Mouse (Mus musculus) telencephalon, adult 2 months (tissue): ENCODE measurements around the gene Lpxn.

ENCODE experiments used
- DNase-seq: peaks from one replicate; pipeline ENCODE4 v3.0.0-alpha.2; 2011; ENCODE audit warnings: low read depth, low spot score

The Lpxn gene

DNA sequence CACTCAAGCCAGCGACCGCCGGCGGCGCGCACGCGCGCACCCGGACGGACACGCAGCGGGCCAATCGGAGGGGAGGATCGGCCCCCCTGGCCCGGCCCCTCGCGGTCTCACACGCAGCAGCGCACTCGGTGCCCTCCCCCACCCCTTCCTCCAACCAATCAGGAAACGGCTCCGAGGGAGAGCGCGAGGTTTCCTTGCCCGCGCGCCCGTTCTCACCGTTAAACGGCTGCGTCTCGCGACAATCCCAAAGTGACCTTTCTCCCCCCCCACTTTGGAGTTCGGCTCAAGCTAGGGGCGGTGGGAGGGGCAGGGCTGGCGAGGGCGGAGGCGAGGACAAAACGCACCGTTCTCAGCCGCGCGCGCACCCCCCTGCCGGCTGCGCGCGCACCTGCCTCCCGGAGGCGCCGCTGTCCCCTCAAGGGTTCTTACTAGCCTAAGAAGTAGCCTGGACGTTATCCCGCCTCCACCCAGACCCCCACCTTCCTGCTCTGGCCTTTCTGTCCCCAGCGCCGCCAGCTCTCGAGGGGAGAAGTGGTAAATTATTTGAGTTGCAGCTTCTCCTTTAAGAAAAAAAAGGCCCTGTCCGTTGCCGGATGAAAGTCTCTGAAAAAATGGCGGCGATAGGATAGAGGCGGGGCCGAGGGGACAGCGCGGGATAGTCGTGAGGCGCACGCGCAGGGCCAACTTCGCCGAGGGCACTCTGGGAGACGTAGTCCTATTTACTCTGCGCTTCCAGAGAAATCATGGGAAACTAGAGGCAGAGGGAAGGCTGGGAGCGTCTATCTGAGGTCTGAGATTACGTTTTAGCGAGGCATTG, at the start of gene Lpxn, which contains the start of gene Zfp91:
Lpxn (plus strand) TSS at position 683 of the 817 bp plus-strand sequence.
Zfp91 (minus strand) TSS at position 616 of the 817 bp plus-strand sequence.
- peak; percentile 99 for DNase-seq

DNA sequence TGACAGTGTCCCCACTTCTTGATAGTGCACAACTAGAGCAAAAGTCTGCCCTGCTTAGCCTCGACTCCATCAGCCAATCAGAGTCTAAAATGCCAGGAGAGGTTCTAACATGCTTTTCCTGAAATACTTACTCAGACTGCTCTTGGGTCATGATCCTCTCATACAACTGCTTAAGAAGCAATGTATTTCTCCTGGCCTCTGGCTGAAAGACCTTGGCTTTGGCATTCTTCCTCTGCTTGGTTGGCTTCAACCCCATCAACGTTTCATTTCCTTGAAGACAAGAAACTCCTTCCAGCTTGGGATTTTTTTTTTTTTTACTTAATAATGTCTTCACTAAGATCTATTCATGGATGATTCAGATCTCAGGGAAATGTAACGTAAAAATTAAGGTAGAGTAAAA, 39.7 kb upstream of the Lpxn start:
- no peak for DNase-seq

DNA sequence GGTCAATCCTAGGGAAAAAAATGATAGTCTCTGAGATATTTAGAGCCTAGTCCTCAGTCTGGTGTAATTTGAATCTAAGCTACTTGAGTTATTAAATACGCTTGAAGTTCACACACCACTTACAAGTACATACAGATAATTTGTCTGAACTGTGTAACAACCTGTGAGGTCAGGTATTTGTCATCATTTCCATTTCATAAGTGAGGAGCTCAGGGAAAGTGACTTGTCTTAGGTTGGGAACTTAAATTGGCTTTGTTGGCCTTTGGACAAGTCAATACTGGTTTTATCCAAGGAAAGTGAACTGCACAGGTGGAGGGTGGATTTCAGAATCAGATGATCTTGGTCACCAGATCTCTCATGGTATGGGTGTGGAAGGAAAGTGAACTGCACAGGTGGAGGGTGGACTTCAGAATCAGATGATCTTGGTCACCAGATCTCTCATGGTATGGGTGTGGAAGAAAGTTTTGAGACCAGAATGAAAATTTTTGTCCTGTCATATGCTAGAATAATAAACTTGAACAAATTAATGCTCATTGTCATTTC, 37.0 kb upstream of the Lpxn start:
- DNase-seq = no peak

DNA sequence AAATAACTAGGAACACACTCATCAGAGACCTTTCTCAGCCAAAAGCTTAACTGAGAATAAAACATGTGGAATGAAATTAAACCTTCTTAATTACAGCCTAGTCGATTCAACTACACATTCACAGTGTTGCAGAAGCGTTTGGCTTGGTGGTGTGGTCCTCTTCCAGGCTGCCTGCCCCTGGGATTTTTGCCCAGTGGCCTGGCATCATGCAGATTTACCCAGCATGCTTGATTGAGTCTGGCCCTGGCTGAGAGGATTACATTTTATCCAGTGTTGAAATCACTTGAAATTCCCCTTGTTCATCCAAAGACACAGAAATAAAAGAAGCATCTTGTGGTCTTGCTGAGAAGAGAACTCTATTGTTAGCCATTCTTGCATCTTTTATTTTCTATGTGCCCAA, 36.3 kb upstream of the Lpxn start:
- peak; percentile 18 for DNase-seq

DNA sequence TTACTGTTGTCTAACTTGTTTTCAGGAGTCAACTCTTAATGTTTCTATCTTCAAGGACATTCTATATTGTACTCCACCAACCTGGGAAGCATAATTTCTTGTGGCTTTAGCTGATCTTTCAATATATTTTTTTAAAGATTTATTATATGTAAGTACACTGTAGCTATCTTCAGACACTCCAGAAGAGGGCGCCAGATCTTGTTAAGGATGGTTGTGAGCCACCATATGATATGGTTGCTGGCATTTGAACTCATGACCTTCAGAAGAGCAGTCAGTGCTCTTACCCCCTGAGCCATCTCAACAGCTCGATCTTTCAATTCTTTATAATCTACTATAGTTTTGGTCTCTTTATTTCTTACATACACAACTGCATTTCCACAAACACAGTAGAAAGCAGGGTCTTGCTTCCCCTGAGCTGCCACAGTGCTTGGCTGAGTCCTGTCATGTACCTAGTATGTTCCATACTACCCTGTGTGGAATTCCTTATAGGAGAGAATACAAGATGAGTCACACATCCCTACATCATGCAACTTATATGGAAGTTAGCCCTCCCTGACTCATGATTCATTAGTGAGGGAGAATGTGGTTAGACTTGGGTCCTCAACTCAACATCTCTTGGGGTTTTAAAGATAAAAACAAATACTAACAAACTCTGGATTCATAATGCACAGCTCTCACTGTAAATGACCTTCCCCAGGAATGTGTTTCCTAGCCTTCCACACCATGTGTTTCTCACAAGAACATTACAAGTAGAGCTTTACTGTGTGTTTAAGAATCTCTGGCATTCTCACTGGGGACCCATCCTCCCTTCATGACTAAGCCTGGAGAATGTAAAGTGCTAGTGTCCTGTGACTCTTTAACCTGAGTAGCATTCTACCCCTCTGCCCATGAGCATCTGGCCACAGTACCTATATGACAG, 33.5 kb upstream of the Lpxn start:
- no peak for DNase-seq

DNA sequence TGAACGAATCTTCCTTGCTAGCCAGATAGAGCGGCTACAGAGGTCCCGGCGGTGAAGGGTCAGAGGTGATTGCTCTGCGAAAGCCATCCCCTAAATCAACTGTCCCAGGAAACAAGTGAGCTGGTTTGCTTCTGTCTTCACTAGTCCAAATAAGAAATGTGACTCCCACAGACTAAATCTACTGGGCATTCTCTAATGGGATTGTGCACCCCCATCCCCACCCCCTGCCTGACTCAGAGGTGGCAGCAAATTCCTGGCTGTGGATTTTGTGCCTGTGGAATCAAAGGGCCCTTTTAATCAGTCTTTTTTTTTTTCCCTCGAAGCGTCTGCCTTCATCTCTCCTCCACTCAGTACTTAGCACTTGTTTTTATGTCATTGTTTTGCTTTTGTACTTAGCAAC, 30.7 kb upstream of the Lpxn start, which contains the start of gene Cntf:
Cntf (minus strand) TSS at position 325 of the 400 bp plus-strand sequence.
- no peak for DNase-seq

DNA sequence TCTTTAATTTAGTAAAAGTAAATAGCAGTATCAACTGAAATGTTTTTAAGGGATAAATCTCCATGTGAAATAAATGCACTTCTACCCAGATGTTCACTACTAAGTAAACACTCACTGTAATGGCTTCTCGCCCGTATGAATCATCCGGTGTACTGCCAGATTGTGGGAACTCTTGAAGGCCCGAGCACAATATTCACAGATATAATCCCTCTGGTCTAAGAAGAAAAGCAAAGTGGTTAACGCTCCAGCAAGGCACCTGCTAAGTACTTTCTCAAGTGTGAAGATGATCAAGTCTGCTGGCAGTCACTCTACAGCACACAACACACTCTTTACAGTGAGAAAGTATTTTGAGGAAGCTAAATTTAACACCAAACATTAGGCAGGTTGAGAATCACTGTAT, 25.1 kb upstream of the Lpxn start:
- DNase-seq = no peak

DNA sequence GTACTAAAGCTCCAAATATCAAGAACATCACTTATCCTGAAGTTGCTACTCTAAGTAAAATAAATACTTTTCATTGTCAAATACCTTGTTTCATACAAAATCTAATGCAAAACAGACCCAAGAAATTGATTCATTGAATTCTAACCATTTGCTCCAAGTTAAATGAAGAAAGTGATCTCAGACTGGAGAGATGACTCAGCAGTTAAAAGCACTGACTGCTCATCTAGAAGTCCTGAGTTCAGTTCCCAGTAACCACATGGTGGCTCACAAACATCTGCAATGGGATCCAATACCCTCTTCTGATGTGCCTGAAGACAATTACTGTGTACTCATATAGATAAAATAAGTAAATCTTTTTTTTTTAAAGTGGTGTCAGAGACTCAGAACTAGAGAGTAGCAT, 15.6 kb upstream of the Lpxn start:
- DNase-seq = no peak

DNA sequence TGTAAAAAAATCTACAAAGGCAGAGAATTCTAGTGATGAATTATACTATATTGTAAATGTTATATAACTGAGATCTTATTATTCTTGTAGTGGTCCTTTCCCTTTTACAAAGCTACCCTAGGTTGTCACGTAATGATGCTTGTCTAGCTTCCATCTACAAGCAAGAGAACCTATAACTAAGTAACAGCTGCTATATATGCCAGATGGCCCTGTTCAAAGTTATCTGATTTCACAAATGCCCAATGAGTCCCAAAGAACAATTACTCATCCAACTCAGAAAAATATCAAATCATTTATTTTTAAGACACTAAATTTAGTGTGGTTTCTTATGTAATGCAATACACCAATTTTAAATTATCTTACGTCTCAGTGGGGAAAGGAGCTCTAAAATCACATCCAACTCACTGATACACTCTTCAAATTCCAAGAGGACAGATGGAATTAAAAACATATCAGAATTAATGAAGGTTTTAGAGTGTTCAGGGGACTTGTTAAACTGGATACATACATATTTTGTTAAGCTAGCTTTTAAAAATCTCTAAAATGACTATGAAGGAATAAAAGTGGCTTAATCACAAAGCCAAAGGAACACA, 9.1 kb upstream of the Lpxn start:
- DNase-seq = peak; percentile 57

DNA sequence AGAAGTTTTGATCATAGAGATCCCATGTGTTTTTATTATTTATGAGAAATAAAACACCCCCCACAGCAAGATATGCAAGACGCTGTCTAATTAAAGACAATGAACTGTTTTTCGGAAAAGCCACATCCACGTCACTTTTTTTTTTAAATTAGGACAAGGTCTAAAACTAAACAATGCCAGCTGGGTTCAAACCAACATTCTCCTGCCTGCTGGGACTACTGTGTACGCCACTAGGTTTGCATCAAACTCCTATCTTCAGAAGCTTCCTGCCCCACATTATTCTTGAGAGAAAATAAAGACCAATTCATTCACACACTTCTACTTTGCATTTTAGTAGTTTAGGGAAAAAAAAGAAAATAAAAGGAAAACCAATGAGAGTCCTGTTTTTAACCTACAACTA, 8.3 kb upstream of the Lpxn start:
- no peak for DNase-seq

DNA sequence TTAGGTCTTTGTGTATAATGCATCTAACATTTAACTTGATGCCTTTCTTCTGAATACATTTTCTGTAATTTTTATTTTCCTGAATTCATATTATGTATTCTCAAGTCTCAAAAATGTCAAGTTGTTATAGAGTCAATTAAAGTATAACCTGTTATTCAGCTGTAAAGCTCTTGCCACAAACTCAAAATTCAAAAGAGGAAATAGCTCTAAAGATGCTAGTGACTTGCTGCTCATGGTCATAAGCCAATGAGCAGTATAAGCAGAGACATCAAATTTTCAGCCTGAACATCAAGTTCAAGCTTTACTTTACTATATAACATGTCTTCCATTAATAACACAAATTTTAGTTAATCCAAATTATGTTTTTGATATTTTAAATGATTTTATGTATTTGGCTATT, 3.6 kb upstream of the Lpxn start:
- no peak for DNase-seq

DNA sequence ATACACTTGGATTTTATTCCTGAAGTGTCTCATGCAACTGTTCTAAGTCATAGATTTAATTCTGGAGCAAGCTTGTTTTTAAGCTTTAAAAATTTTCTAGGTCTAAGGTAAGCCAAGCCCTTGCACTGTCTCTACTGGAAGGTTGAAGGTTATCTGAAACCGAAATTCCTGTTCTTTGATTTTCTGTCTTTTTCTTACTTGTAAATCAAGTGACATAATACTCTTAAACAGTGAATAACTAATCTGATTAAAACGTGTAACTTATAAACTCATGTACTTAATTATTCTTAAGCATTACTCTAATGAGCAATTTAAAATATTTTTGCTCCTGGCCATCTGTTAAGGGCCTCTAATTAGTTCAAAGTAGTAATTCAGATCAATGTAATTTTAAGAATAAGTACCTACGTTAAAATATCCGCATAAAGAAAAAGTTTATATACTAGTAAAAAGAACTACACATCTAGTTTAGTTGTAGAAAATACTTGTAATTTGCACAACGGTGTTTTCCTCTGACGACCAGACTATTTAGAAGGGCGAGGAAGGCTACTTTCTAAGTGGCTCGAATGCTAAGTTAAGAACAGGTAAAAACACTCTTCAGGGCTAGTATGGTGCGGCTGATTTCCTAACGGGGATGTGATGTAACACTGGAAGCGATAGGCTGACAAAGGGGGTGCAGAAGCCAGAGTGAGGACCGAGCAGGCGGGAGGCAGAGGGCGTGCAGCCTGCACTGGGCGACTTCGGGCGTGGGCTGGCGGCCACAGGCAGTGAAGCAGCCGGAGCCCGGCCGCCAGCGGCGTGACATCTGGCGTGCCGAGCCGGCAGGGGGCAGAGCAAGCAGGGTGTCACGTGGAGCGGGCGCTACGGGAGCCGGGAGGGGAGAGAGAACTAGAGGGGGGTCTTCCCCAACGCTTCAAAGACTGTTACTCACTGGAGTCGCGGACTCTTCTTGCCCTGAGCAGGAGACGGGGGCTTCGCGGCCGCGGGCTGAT, 1.6 kb upstream of the Lpxn start:
- peak; percentile 79 for DNase-seq

DNA sequence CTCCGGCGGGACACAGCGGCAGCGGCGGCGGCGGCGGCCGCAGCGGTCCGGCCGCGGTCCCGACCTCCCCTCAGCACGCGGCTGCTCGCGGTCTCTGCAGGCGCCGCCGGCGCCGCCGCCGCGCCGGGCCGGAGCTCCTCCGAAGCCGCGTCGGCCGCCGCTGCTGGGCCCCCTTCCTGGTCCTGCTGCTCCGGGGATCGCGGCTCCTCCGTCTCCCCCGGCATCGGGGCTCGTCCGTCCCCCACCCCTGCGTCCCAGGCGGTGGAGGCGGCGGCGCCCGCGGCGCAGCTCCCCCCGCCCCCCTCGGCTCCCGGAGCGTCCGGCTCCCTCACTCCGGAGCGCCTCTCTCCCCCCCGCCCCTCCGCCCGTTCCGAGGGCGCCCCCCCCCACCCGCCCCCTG, 883 bp upstream of the Lpxn start:
- no peak for DNase-seq

DNA sequence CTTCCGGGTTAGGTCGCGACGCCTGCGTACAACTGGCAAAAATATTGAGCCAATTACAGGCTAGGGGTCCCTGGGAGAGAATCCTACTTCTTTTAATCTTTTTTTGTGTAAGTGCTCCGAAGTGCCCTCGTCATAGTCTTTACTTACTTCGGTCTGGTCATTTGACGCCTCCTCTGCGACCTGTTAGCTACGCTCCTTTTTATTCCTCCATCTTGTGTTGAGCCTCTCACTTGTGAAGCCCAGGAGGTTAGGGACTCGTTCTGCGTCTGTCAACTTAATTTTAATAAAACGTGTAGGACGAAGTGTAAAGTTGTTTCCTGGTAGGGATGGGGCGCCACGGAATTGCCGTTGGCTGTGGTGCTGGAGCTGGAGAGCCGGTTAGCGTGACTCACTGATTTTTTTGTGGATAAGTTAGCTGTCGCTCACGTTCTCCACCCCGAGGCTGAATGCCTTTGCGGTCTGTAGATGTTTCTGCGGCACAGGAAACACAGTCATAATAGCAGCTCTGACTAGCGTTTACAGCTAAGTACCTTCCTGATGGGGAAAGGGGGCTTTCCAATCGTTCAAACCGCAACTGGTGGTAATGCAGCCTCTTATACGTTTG, 437 bp downstream of the Lpxn start:
- no peak for DNase-seq

DNA sequence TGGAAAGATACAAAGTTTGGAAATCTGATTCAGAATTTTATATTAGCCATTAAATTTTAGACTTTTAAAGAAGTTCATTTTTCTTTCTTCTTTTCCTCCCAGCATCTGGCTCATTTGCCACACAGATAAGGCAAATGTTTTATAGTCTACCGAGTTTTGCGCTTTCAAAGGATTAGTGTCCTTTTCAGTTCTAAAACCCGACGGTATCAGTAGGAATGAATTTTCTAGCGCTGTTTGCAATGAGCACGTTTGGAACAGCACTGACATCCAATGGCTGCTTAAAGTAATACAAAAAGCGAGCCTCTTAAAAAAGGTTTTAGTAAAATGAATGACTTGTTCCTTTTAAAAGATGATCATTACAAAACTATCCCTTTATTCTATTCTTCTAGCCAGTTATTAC, 1.1 kb downstream of the Lpxn start:
- peak; percentile 64 for DNase-seq

DNA sequence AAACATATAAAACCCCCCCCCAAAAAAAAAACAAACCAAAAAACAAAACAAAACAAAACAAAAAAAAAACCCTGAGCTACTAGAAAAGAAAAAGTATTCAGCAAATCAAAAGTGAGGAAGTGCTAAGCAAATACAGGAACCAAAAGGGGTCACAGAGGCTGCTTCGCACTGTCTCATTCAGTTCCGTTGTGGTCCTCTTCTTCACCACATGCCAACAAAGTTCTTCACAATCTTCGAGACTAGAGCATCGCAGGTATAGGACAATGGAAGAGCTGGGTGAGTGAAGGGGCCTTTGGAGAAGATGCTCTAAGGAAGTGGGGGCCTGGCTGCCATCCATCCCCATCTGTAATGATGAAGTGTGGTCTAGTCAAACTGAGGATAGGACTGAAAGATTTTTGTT, 2.4 kb downstream of the Lpxn start:
- no peak for DNase-seq

DNA sequence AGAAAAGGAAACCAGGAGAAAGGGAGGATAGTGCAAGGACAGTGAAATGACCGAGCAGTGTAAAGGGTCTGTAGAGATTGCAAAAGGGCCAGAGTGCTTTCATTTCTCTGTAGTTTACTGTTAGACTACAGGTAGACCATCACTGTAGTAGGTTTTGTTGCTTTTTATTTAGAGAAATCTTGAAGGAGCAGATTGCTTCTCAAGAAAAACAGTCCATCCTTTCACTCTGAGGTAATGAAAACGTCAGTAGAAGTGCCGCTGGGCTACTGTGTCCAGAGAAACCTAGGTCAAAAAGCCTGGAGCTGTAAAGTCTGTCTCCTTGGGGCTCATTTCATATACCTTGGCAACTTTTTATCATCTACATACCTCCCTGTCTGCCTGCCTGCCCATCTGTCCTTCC, 3.1 kb downstream of the Lpxn start:
- no peak for DNase-seq

DNA sequence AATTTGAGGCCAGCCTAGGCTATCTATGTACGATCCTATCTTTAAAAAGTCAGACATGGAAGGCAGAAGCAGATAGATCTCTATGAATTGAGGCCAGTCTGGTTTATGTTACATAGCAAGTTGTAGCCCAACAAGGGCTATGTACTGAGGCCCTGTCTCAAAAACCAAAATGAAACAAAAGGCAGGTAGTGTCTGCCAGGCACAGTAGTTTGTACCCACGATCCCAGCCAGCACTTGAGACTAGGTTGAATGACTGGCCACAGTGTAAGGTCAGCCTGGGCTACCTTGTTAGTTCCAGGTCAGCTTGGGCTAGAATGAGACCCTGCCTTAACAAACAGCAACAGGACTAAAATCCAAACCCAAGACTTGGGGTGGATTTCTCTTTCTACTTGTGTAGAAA, 4.6 kb downstream of the Lpxn start:
- no peak for DNase-seq

DNA sequence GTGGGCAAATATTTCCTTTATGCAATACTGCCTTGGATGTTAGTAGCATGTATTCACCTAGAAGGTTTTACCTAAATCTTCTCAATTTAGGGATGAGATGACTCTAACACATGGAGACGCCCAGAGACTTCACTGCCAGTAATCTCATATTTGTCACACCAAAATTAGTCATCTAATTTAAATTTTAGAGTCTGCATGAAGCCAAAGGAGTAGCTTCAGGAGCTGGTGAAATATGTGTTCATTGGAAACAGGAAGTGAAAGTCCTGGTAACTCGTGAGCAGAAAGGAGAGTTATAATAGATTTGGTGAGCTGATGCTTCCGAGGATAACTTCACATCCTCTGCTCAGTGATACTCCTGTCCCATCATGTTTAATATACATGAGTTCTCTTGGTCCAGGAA, 5.1 kb downstream of the Lpxn start:
- DNase-seq = no peak

DNA sequence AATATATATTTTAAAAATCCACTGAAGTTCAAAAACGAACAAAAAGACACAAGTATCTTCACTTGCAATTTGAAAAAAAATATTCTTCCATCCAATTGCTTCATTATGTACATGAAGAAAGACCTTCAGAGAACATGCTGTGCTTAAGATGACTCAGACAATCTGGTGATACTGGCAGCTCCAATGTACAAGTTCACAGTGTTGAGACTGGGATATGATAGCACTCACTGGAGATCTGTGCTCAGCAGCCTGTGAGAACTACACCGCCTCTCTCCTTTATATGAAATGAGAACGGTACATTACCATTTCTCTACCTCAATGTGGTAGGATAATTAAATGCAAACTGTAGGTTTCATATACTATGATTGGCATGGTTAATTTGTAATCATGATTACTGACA, 6.8 kb downstream of the Lpxn start:
- peak; percentile 83 for DNase-seq
